18 mouse cellular contexts compared by ENCODE assay signal in genomic region chr16:10659211-10659610, GRCm38 (mm10).
"Had no signal": no experiment of that assay in that cellular context is flagged by ENCODE, and none has a peak within 500 bp of the region (broad histone marks: within the 10 kb centered on the region; RNA-seq: fewer than 3 reads in every experiment).

No protein-coding gene starts in this region.

- H3K9ac ChIP-seq: kidney, embryonic 15.5 days; liver, embryonic 14.5 days; liver, postnatal 0 days; lung, embryonic 14.5 days; midbrain, embryonic 15.5 days; neural tube, embryonic 13.5 days; stomach, embryonic 15.5 days had no signal

- H3K36me3 ChIP-seq: kidney, embryonic 15.5 days; midbrain, embryonic 15.5 days; neural tube, embryonic 13.5 days; stomach, embryonic 15.5 days had no signal

- H3K27me3 ChIP-seq: kidney, embryonic 15.5 days; midbrain, embryonic 15.5 days; neural tube, embryonic 13.5 days; stomach, embryonic 15.5 days had no signal

- H3K4me1 ChIP-seq: midbrain, embryonic 15.5 days had no signal

- H3K4me2 ChIP-seq: kidney, embryonic 15.5 days; liver, embryonic 11.5 days; lung, embryonic 14.5 days; midbrain, embryonic 15.5 days; neural tube, embryonic 13.5 days; stomach, embryonic 15.5 days had no signal

- DNase-seq: kidney, adult 8-10 months; kidney, postnatal 10 days; kidney, postnatal 36 days; liver, postnatal 0 days; lung, embryonic 14.5 days; retina, postnatal 1 day; right cerebral cortex, postnatal 25 days; spleen, adult 18-20 months; thymus, postnatal 25 days had no signal

- ATAC-seq: liver, postnatal 0 days; lung, postnatal 0 days; midbrain, embryonic 15.5 days had no signal

- H3K4me3 ChIP-seq: kidney, embryonic 15.5 days; midbrain, embryonic 15.5 days; myocyte; neural tube, embryonic 13.5 days; stomach, embryonic 15.5 days had no signal

- H3K9me3 ChIP-seq: kidney, embryonic 15.5 days; midbrain, embryonic 15.5 days; neural tube, embryonic 13.5 days; stomach, embryonic 15.5 days had no signal

- H3K27ac ChIP-seq: kidney, embryonic 15.5 days; liver, embryonic 14.5 days; macrophage; midbrain, embryonic 15.5 days; neural tube, embryonic 13.5 days; stomach, embryonic 15.5 days had no signal
